Mouse (Mus musculus) hindbrain, embryonic 10.5 days (tissue): ENCODE results near the gene Med4. TPM values are rescaled to one million over a fixed set of nuclear protein-coding genes. Genes with fewer than 3 reads are reported as not detected.
A peak's percentile ranks its signal among the peaks of the same experiment; 100 is the strongest.

ENCODE experiments used
- DNase-seq: peaks from one replicate; pipeline ENCODE4 v3.0.0-alpha.2; 2017; ENCODE audit warnings: low spot score
- H3K27ac ChIP-seq: fragments of 300-500 bp; sonication (generic); 2 replicates; pipeline ENCODE4 v1.5.1; 2016; ENCODE audit warnings: mild to moderate bottlenecking, moderate library complexity
- H3K27me3 ChIP-seq: fragments of 300-500 bp; sonication (generic); 2 replicates; pipeline ENCODE4 v1.6.1; 2016; ENCODE audit warnings: mild to moderate bottlenecking; ENCODE audit not compliant: poor library complexity, insufficient read depth, severe bottlenecking
- H3K36me3 ChIP-seq: fragments of 300-500 bp; sonication (generic); 2 replicates; pipeline ENCODE4 v1.6.1; 2016; ENCODE audit warnings: mild to moderate bottlenecking, moderate library complexity
- H3K4me1 ChIP-seq: fragments of 300-500 bp; sonication (generic); replicated peaks from 2 replicates; pipeline ENCODE4 v1.6.1; 2016; ENCODE audit warnings: mild to moderate bottlenecking
- H3K4me3 ChIP-seq: fragments of 300-500 bp; sonication (generic); 2 replicates; pipeline ENCODE4 v1.5.1; 2016; ENCODE audit warnings: mild to moderate bottlenecking, moderate library complexity
- H3K9me3 ChIP-seq: fragments of 300-500 bp; sonication (generic); 2 replicates; pipeline ENCODE4 v1.6.1; 2016; ENCODE audit warnings: mild to moderate bottlenecking, moderate library complexity
- WGBS: fragments of 180-500 bp; shearing (Covaris S2); methylation state at CpG from one replicate; pipeline ENCODE4 v1.1.7; 2016; 5-methylcytosine and 5-hydroxymethylcytosine counted together
- polyA plus RNA-seq: library from polyadenylated mRNA; unstranded; fragments of >200 nt; fragmentation: Nextera tagmentation; extraction: Ambion mirVana; gene quantifications from 2 replicates; pipeline ENCODE4 v1.2.1, GENCODE M21; 2016

Gene Med4
- polyA plus RNA-seq, 1 experiment from 2014 or later: 89.3 TPM

- WGBS: 54% methylated on average over 3 of the region's 3 CpGs
- no peak for DNase-seq
- Histone ChIP-seq H3K27me3 (no peaks in the 10 kb centered on the region), H3K4me1 (peaks cover 20% of the 10 kb centered on the region), H3K4me3 (no peak overlapping the region), H3K36me3 (peaks cover 2% of the 10 kb centered on the region), H3K27ac (no peak overlapping the region), H3K9me3 (no peaks in the 10 kb centered on the region)
Measured at GRCm38 (mm10) chr14:73550291-73550690, 40.5 kb downstream of the Med4 start.

GRCm38 (mm10) chr14:73550732-73551131 lies 40.9 kb downstream of the Med4 start:
- Histone ChIP-seq H3K4me3 (no peak overlapping the region), H3K27me3 (no peaks in the 10 kb centered on the region), H3K9me3 (no peaks in the 10 kb centered on the region), H3K4me1 (peaks cover 20% of the 10 kb centered on the region), H3K36me3 (peaks cover 6% of the 10 kb centered on the region), H3K27ac (no peak overlapping the region)
- no peak for DNase-seq
- 44% methylated on average over 8 of the region's 8 CpGs for WGBS

- peaks cover 10% of the 10 kb centered on the region for H3K36me3 ChIP-seq
- no peak overlapping the region for H3K27ac ChIP-seq
- H3K4me1 ChIP-seq: peaks cover 20% of the 10 kb centered on the region
- 87% methylated on average over 6 of the region's 6 CpGs for WGBS
- no peaks in the 10 kb centered on the region for H3K9me3 ChIP-seq
- H3K27me3 ChIP-seq: no peaks in the 10 kb centered on the region
- no peak for DNase-seq
- H3K4me3 ChIP-seq: no peak overlapping the region
Measured at GRCm38 (mm10) chr14:73551164-73551563, 41.3 kb downstream of the Med4 start.

DNA sequence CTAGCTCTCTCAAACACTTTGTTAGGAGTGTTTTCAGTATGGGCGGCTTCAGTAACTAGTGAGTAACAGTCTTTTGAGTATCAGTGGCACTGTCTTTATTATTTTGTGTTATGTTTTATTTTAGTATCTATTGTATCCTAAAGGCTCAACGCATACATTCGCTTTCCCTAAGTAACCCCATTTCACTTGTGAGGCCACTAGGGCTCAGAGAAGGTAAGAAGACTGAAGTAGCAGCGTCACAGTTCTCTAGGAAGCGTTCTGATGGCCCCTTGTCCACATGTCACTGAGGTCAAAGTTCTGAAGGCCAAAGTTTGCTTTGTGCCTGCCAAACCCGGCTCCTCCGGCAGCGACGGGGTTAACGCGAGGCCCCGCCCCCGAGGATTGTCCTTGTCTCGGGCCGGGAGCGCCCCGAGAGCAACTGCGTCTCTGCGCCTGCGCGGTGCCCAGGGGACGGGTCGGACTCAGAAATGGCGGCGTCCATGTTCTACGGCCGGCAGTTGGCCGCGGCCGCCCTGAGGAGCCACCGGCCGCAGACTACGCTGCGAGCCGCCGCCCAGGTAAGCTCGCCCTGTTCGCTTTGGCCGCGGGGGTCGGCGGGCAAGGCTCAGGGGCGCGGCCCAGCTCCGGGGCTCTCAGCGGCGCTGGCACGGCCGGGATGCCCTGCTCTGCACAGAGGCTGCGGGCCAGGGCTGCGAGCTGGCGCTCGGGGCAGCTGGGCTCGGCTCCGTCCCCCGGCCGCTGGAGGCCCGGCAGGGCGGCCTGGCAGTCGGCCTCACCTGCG lies 42.7 kb downstream of the Med4 start:
- Histone ChIP-seq H3K27ac (peak overlapping the region; percentile 93), H3K9me3 (no peaks in the 10 kb centered on the region), H3K36me3 (peaks cover 19% of the 10 kb centered on the region), H3K4me1 (peaks cover 20% of the 10 kb centered on the region), H3K4me3 (peak overlapping the region; percentile 100), H3K27me3 (no peaks in the 10 kb centered on the region)
- DNase-seq: peak; percentile 97
- 4% methylated on average over 61 of the region's 61 CpGs for WGBS

GRCm38 (mm10) chr14:73553122-73553696 lies 43.4 kb downstream of the Med4 start:
- H3K27ac ChIP-seq: peak overlapping the region; percentile 93
- H3K4me1 ChIP-seq: peaks cover 20% of the 10 kb centered on the region
- peaks cover 19% of the 10 kb centered on the region for H3K36me3 ChIP-seq
- H3K9me3 ChIP-seq: no peaks in the 10 kb centered on the region
- peak overlapping the region; percentile 100 for H3K4me3 ChIP-seq
- no peaks in the 10 kb centered on the region for H3K27me3 ChIP-seq
- DNase-seq: no peak
- WGBS: 2% methylated on average over 10 of the region's 10 CpGs

Other genes starting within 250 kb of the Med4 start
- 24.2 and 27.1 TPM in 2 replicates for gene Rb1, start 184.2 kb upstream of the Med4 start, polyA plus RNA-seq
- gene Itm2b, start 124.7 kb upstream of the Med4 start, polyA plus RNA-seq: 249 and 310 TPM in 2 replicates
- 78.9 and 105 TPM in 2 replicates for gene Sucla2, start 15.3 kb downstream of the Med4 start, polyA plus RNA-seq
- gene Nudt15, start 38.2 kb downstream of the Med4 start, polyA plus RNA-seq: 8.6 and 8.8 TPM in 2 replicates
- gene Gm21750, start 151.2 kb downstream of the Med4 start, polyA plus RNA-seq: not detected in 2 replicates